Mouse (Mus musculus): Measurements from ENCODE around the gene Edar.

DNA sequence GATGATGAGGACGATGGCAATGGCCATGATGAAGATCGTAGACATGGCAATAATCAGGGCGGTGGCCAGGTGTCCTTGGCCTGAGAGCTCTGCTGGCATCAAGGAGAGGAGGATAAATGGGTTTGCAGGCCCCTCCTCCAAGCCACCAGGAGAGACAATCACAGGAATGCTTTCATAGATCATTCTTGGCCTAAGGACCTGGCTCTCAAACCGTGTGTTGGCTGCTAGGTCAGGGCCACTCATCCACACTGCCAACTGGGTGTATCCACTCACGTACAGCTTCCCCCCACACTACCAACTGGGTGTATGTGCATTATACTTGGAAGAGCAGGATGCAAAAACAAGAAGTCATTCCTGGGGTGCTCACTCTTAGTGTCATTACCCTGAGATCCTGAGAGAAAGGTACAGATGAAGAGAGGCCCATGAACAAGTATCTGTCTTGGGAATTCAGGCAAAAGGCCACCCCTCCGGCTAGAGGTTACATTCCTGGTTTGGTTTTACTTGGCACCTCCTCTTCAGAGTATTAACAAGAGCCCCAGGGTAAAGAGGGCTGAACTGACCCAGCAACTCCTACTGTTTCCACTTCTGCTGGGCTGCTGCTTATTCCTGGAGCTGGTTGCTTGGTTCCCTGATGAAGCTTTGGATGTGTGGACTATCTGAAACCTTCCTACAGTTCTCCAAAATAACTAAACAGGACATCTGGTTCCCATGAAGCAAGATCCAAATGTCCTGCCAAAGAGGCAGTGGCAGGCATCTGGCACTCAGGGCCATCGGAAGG lies 64.8 kb downstream of the Edar start:
- TF ChIP-seq POLR2A (IDR thresholded peaks at IDR 0.05; ENCODE audit: low read depth, low read length) (no peak), CTCF (conservative IDR thresholded peaks at IDR 0.05; ENCODE audit: insufficient read depth, insufficient read length, low read depth, low read length) (no peak)

Measured in kidney, adult 2 months (tissue).